Mouse (Mus musculus) heart, embryonic 11.5 days (tissue): ENCODE data around the gene Samd4. TPM values are rescaled to one million over a fixed set of nuclear protein-coding genes. Genes with fewer than 3 reads are reported as not detected.

Source experiments
- ATAC-seq: fragments of 200-750 bp; cut with Nextera tagmentation; replicated peaks from 2 replicates; pipeline ENCODE4 v1.8.0; 2017; ENCODE audit warnings: moderate library complexity; ENCODE audit not compliant: insufficient number of reproducible peaks, low FRiP score, low TSS enrichment
- H3K27ac ChIP-seq: fragments of 300-500 bp; sonication (generic); 2 replicates; pipeline ENCODE4 v1.5.1; 2014; ENCODE audit warnings: mild to moderate bottlenecking, low read depth, low read length
- H3K27me3 ChIP-seq: fragments of 300-500 bp; sonication (generic); 2 replicates; pipeline ENCODE4 v1.6.1; 2014; ENCODE audit warnings: mild to moderate bottlenecking, low read length, mixed read lengths; ENCODE audit not compliant: control insufficient read depth, insufficient read depth
- H3K36me3 ChIP-seq: fragments of 300-500 bp; sonication (generic); 2 replicates; pipeline ENCODE4 v1.6.1; 2014; ENCODE audit warnings: mild to moderate bottlenecking, low read length, moderate library complexity, mixed read lengths; ENCODE audit not compliant: control insufficient read depth, insufficient read depth
- H3K4me1 ChIP-seq: fragments of 300-500 bp; sonication (generic); 2 replicates; pipeline ENCODE4 v1.6.1; 2014; ENCODE audit warnings: low read length; ENCODE audit not compliant: control insufficient read depth, insufficient read depth
- H3K4me2 ChIP-seq: fragments of 300-500 bp; sonication (generic); 2 replicates; pipeline ENCODE4 v1.6.1; 2014; ENCODE audit warnings: mild to moderate bottlenecking, moderate library complexity
- H3K4me3 ChIP-seq: fragments of 300-500 bp; sonication (generic); 2 replicates; pipeline ENCODE4 v1.5.1; 2014; ENCODE audit warnings: low read depth, low read length
- H3K9ac ChIP-seq: fragments of 300-500 bp; sonication (generic); 2 replicates; pipeline ENCODE4 v1.6.1; 2014; ENCODE audit warnings: mild to moderate bottlenecking, low read depth, low read length, moderate library complexity
- H3K9me3 ChIP-seq: fragments of 300-500 bp; sonication (generic); replicated peaks from 2 replicates; pipeline ENCODE4 v1.6.1; 2016; ENCODE audit warnings: low read length; ENCODE audit not compliant: control insufficient read depth
- WGBS: fragments of 180-500 bp; shearing (Covaris S2); extraction: QIAGEN DNeasy Blood & Tissue Kit; methylation state at CpG from one replicate; pipeline ENCODE4 v1.1.7; 2014; ENCODE audit not compliant: insufficient replicate concordance; 5-methylcytosine and 5-hydroxymethylcytosine counted together
- polyA plus RNA-seq: library from polyadenylated mRNA; unstranded; fragments of >200 nt; fragmentation: Nextera tagmentation; extraction: Ambion mirVana; gene quantifications from 2 replicates; pipeline ENCODE4 v1.2.1, GENCODE M21; 2014

The Samd4 gene
- polyA plus RNA-seq, 1 experiment from 2014 or later = 13.1 TPM

- Histone ChIP-seq H3K27ac (no peak overlapping the region), H3K4me2 (no peak overlapping the region), H3K4me1 (peaks cover 47% of the 10 kb centered on the region), H3K9ac (no peak overlapping the region), H3K36me3 (0 out of 2 replicates have a peak, but pooled peaks cover 1% of the 10 kb centered on the region), H3K27me3 (no peaks in the 10 kb centered on the region), H3K4me3 (no peak overlapping the region), H3K9me3 (no peaks in the 10 kb centered on the region)
- ATAC-seq = no peak
- 69% methylated on average over 2 of the region's 2 CpGs for WGBS
Measured at GRCm38 (mm10) chr14:46952264-46952663, 69.6 kb downstream of the Samd4 start.

GRCm38 (mm10) chr14:46955109-46955508 is 72.5 kb downstream of the Samd4 start:
- no peaks in the 10 kb centered on the region for H3K27me3 ChIP-seq
- no peak overlapping the region for H3K4me2 ChIP-seq
- WGBS = 49% methylated on average over 2 of the region's 2 CpGs
- H3K4me1 ChIP-seq = peaks cover 40% of the 10 kb centered on the region
- 0 out of 2 replicates have a peak, but pooled peaks cover 2% of the 10 kb centered on the region for H3K36me3 ChIP-seq
- no peak overlapping the region for H3K27ac ChIP-seq
- no peak overlapping the region for H3K9ac ChIP-seq
- no peaks in the 10 kb centered on the region for H3K9me3 ChIP-seq
- H3K4me3 ChIP-seq = no peak overlapping the region
- ATAC-seq = no peak

DNA sequence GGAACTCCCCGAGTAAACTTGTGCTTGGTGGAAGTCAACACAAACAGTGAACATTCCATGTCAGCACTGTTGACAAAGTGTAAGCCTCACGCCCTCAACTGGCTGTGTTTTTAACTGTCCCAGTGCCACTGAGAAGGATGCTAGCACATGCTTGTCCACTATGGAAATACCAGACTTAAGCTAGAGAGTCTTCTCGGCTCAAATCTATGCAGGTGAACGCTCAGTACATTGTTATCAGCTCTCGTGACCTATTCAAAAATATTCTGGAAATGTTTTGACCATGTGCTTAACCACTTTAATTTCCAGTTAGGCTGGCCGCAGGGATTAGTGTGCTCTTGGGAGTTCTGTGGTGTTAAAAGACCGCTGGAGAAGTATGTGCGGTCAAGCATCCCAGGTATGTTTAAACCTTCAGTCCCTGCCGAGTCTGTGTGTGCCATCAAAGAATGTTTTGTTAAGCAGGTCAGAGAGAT is 73.0 kb downstream of the Samd4 start:
- no peak overlapping the region for H3K4me3 ChIP-seq
- ATAC-seq = no peak
- H3K9ac ChIP-seq = no peak overlapping the region
- H3K27me3 ChIP-seq = no peaks in the 10 kb centered on the region
- no peak overlapping the region for H3K4me2 ChIP-seq
- H3K9me3 ChIP-seq = no peaks in the 10 kb centered on the region
- H3K36me3 ChIP-seq = 0 out of 2 replicates have a peak, but pooled peaks cover 2% of the 10 kb centered on the region
- peaks cover 35% of the 10 kb centered on the region for H3K4me1 ChIP-seq
- 29% methylated on average over 9 of the region's 9 CpGs for WGBS
- no peak overlapping the region for H3K27ac ChIP-seq

GRCm38 (mm10) chr14:46956121-46956520 is 73.5 kb downstream of the Samd4 start:
- no peak overlapping the region for H3K9ac ChIP-seq
- H3K36me3 ChIP-seq = 0 out of 2 replicates have a peak, but pooled peaks cover 2% of the 10 kb centered on the region
- no peaks in the 10 kb centered on the region for H3K9me3 ChIP-seq
- no peak overlapping the region for H3K4me2 ChIP-seq
- ATAC-seq = no peak
- H3K27ac ChIP-seq = no peak overlapping the region
- WGBS = 58% methylated on average over 7 of the region's 7 CpGs
- no peaks in the 10 kb centered on the region for H3K27me3 ChIP-seq
- H3K4me1 ChIP-seq = peaks cover 30% of the 10 kb centered on the region
- H3K4me3 ChIP-seq = no peak overlapping the region

DNA sequence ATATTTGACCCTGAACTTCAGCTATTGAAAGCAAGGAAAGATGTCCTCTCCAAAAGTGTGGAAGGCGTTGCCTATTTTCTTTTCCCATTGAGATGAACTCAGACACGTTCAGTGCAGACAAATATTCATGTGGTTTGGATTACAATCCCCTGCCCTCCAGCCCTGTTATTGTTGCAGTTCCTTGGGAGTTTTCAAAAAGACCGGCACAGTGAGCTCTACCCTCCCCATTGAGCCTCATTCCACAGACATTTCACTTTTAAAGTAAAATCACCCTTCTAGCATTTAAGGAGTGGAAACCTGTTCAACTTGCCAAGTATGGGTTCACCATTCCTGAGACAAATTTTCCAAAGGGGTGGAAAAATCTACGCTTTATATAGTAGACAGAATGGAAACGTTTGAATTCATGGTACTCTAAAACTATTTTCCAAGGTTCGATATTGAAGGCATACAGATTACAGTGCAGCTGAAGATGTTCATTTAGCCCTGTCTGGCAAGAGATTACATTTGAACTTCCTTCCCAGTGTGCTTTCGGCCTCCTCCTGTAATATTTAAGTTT is 76.6 kb downstream of the Samd4 start:
- Histone ChIP-seq H3K4me2 (no peak overlapping the region), H3K9me3 (no peaks in the 10 kb centered on the region), H3K27ac (no peak overlapping the region), H3K9ac (no peak overlapping the region), H3K36me3 (0 out of 2 replicates have a peak, but pooled peaks cover 2% of the 10 kb centered on the region), H3K27me3 (no peaks in the 10 kb centered on the region), H3K4me3 (no peak overlapping the region), H3K4me1 (peaks cover 16% of the 10 kb centered on the region)
- WGBS = 73% methylated on average over 7 of the region's 7 CpGs
- ATAC-seq = no peak

DNA sequence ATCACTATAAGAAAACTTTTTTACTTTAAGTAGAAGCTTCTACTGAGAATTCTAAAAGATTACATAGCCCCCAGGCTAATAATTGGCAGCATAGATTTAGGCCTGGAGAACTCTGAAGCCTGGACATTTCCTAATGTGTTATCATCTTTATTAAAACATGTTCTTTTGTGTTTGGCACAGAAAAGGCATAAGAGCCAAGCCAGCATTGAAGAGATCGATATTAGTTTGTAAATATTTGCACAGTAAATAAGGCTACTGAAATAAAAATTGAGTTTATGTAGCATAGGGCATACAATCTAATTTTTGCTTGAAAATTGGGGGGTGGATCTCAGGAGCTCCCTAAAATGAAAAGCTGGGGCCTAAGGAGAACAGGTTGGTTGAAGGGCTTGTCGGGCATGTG is 77.2 kb downstream of the Samd4 start:
- ATAC-seq = no peak
- Histone ChIP-seq H3K36me3 (0 out of 2 replicates have a peak, but pooled peaks cover 2% of the 10 kb centered on the region), H3K9me3 (no peaks in the 10 kb centered on the region), H3K27ac (no peak overlapping the region), H3K9ac (no peak overlapping the region), H3K4me2 (no peak overlapping the region), H3K4me1 (peaks cover 19% of the 10 kb centered on the region), H3K4me3 (no peak overlapping the region), H3K27me3 (no peaks in the 10 kb centered on the region)
- 85% methylated on average over 2 of the region's 2 CpGs for WGBS

DNA sequence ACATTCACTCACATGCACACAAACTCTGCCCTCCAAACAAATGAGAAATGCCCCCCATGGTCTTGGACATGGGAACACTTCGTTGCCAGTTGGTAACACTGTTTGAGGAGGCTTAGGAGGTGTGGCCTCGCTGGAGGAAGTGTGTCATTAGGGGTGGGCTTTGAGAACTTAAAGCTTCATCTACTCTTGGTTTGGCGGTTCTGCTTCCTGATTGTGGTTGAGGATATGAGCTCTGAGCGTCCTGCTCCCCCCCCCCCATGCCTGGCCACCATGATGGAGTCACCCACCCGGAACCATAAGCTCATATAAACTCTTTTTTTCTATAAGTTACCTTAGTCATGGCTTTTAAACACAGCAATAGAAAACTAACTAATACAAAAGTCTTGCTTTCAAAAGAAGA is 80.2 kb downstream of the Samd4 start:
- Histone ChIP-seq H3K9ac (no peak overlapping the region), H3K4me2 (no peak overlapping the region), H3K36me3 (no peaks in the 10 kb centered on the region), H3K9me3 (no peaks in the 10 kb centered on the region), H3K4me3 (no peak overlapping the region), H3K27me3 (no peaks in the 10 kb centered on the region), H3K4me1 (peaks cover 38% of the 10 kb centered on the region), H3K27ac (no peak overlapping the region)
- 82% methylated on average over 5 of the region's 5 CpGs for WGBS
- no peak for ATAC-seq

DNA sequence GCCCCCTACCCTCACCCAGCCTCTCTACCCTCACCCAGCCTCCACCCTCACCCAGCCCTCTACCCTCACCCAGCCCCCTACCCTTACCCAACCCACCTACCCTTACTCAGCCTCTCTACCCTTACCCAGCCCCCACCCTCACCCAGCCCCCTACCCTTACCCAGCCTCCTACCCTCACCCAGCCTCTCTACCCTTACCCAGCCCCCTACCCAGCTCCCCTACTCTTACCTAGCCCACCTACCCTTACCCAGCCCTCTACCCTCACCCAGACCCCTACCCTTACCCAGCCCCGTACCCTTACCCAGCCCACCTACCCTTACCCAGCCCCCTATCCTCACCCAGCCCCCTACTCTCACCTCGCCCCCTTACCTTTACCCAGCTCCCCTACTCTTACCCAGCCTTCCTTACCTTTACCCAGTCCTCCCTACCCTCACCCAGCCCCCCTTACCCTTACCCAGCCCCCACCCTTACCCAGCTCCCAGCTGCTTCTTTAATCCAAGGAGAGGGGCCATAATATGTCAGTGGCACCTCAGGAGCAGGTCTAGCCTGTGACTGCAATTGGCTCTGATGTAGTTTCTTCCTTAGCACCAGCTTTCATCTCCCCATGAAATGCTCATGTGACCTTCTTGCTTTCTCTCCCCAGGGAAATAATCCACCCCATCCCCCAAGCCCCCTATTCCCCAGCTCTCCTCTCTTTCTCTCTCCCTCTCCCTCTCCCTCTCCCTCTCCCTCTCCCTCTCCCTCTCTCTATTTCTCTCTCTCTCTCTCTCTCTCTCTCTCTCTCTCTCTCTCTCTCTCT is 81.6 kb downstream of the Samd4 start:
- Histone ChIP-seq H3K27ac (no peak overlapping the region), H3K4me1 (peaks cover 38% of the 10 kb centered on the region), H3K36me3 (no peaks in the 10 kb centered on the region), H3K4me2 (no peak overlapping the region), H3K27me3 (no peaks in the 10 kb centered on the region), H3K9ac (no peak overlapping the region), H3K9me3 (no peaks in the 10 kb centered on the region), H3K4me3 (no peak overlapping the region)
- 89% methylated on average over 2 of the region's 2 CpGs for WGBS
- no peak for ATAC-seq
